Mouse (Mus musculus): ENCODE results near the gene Olfr658. TPM values are rescaled to one million over a fixed set of nuclear protein-coding genes. Genes with fewer than 3 reads are reported as not detected.

Gene Olfr658
- polyA plus RNA-seq, 2 experiments = 0.01 TPM; not detected in 1

GRCm38 (mm10) chr7:104604727-104605126 lies 42.4 kb downstream of the Olfr658 start:
- Histone ChIP-seq H3K9ac (ENCODE audit: low read depth, low read length, severe bottlenecking) (no peak overlapping the region), H3K4me3 (replicated peaks; ENCODE audit: low read length) (no peak overlapping the region), H3K27me3 (ENCODE audit: control insufficient read depth, insufficient read depth, low read length) (no peaks in the 10 kb centered on the region), H3K4me1 (ENCODE audit: control insufficient read depth, insufficient read depth, low read length) (no peaks in the 10 kb centered on the region), H3K4me2 (replicated peaks; ENCODE audit: low read depth, low read length, severe bottlenecking) (no peak overlapping the region), H3K36me3 (ENCODE audit: control insufficient read depth, insufficient read depth, low read length) (no peaks in the 10 kb centered on the region), H3K27ac (replicated peaks; ENCODE audit: low read depth, low read length) (no peak overlapping the region), H3K9me3 (ENCODE audit: control insufficient read depth, low read length) (no peaks in the 10 kb centered on the region)
- ATAC-seq (ENCODE audit: low FRiP score, low read depth) (no peak), DNase-seq (ENCODE audit: low spot score) (no peak)
- no peak for TF ChIP-seq POLR2A (IDR thresholded peaks at IDR 0.05; ENCODE audit: borderline replicate concordance, extremely low read depth, insufficient read depth, insufficient read length)

GRCm38 (mm10) chr7:104603173-104603572 lies 43.9 kb downstream of the Olfr658 start:
- DNase-seq (ENCODE audit: low spot score) = no peak
- no peak for ATAC-seq (ENCODE audit: low FRiP score, low read depth)
- no peak overlapping the region for H3K27ac ChIP-seq (replicated peaks; ENCODE audit: low read depth, low read length)
- no peak overlapping the region for H3K9ac ChIP-seq (ENCODE audit: low read depth, low read length, severe bottlenecking)
- no peaks in the 10 kb centered on the region for H3K36me3 ChIP-seq (ENCODE audit: control insufficient read depth, insufficient read depth, low read length)
- no peak overlapping the region for H3K4me2 ChIP-seq (replicated peaks; ENCODE audit: low read depth, low read length, severe bottlenecking)
- TF ChIP-seq POLR2A (IDR thresholded peaks at IDR 0.05; ENCODE audit: borderline replicate concordance, extremely low read depth, insufficient read depth, insufficient read length) = no peak
- WGBS = 2% methylated on average over 3 of the region's 3 CpGs
- H3K4me1 ChIP-seq (ENCODE audit: control insufficient read depth, insufficient read depth, low read length) = no peaks in the 10 kb centered on the region
- no peaks in the 10 kb centered on the region for H3K27me3 ChIP-seq (ENCODE audit: control insufficient read depth, insufficient read depth, low read length)
- H3K4me3 ChIP-seq (replicated peaks; ENCODE audit: low read length) = no peak overlapping the region
- no peaks in the 10 kb centered on the region for H3K9me3 ChIP-seq (ENCODE audit: control insufficient read depth, low read length)

GRCm38 (mm10) chr7:104601679-104602078 lies 45.4 kb downstream of the Olfr658 start, which contains the start of gene Olfr655:
TSS of gene Olfr655 (minus strand) at chr7:104601779.
- Histone ChIP-seq H3K4me2 (replicated peaks; ENCODE audit: low read depth, low read length, severe bottlenecking) (no peak within 1 kb of the TSS), H3K9ac (ENCODE audit: low read depth, low read length, severe bottlenecking) (no peak within 1 kb of the TSS), H3K27ac (replicated peaks; ENCODE audit: low read depth, low read length) (no peak within 1 kb of the TSS), H3K36me3 (ENCODE audit: control insufficient read depth, insufficient read depth, low read length) (no peaks in the 10 kb centered on the region), H3K9me3 (ENCODE audit: control insufficient read depth, low read length) (no peaks in the 10 kb centered on the region), H3K4me3 (replicated peaks; ENCODE audit: low read length) (no peak within 1 kb of the TSS), H3K27me3 (ENCODE audit: control insufficient read depth, insufficient read depth, low read length) (no peaks in the 10 kb centered on the region), H3K4me1 (ENCODE audit: control insufficient read depth, insufficient read depth, low read length) (no peaks in the 10 kb centered on the region)
- no peak for ATAC-seq (ENCODE audit: low FRiP score, low read depth)
- TF ChIP-seq POLR2A (IDR thresholded peaks at IDR 0.05; ENCODE audit: borderline replicate concordance, extremely low read depth, insufficient read depth, insufficient read length) = no peak
- no peak for DNase-seq (ENCODE audit: low spot score)
- WGBS = 73% methylated on average over 2 of the region's 2 CpGs

Other genes with a start within 250 kb of the Olfr658 start
- gene Trim30c, start 246.5 kb downstream of the Olfr658 start, polyA plus RNA-seq (2012; rRNA removed) = 0.24 TPM in 1 of 2 replicates, not detected in the other
- gene Trim30c, start 246.5 kb downstream of the Olfr658 start, polyA plus RNA-seq (2014; fragmentation: Nextera tagmentation; extraction: Ambion mirVana) = 0.14 and 0.30 TPM in 2 replicates
- 1.2 and 1.4 TPM in 2 replicates for gene Trim30a, start 182.1 kb downstream of the Olfr658 start, polyA plus RNA-seq (2012; rRNA removed)
- 1.3 and 1.9 TPM in 2 replicates for gene Trim30a, start 182.1 kb downstream of the Olfr658 start, polyA plus RNA-seq (2014; fragmentation: Nextera tagmentation; extraction: Ambion mirVana)
- 0.36 and 0.40 TPM in 2 replicates for gene Trim30d, start 139.5 kb downstream of the Olfr658 start, polyA plus RNA-seq (2012; rRNA removed)
- gene Trim30d, start 139.5 kb downstream of the Olfr658 start, polyA plus RNA-seq (2014; fragmentation: Nextera tagmentation; extraction: Ambion mirVana) = 0.36 and 0.50 TPM in 2 replicates
- not detected in 2 replicates for gene Olfr651, start 97.2 kb downstream of the Olfr658 start, polyA plus RNA-seq (2012; rRNA removed)
- gene Olfr651, start 97.2 kb downstream of the Olfr658 start, polyA plus RNA-seq (2014; fragmentation: Nextera tagmentation; extraction: Ambion mirVana) = not detected in 2 replicates
- not detected in 2 replicates for gene Olfr652, start 86.4 kb downstream of the Olfr658 start, polyA plus RNA-seq (2012; rRNA removed)
- gene Olfr652, start 86.4 kb downstream of the Olfr658 start, polyA plus RNA-seq (2014; fragmentation: Nextera tagmentation; extraction: Ambion mirVana) = not detected in 2 replicates
- not detected in 2 replicates for gene Olfr653, start 70.0 kb downstream of the Olfr658 start, polyA plus RNA-seq (2012; rRNA removed)
- not detected in 2 replicates for gene Olfr653, start 70.0 kb downstream of the Olfr658 start, polyA plus RNA-seq (2014; fragmentation: Nextera tagmentation; extraction: Ambion mirVana)
- gene Olfr654, start 60.3 kb downstream of the Olfr658 start, polyA plus RNA-seq (2012; rRNA removed) = not detected in 2 replicates
- not detected in 2 replicates for gene Olfr654, start 60.3 kb downstream of the Olfr658 start, polyA plus RNA-seq (2014; fragmentation: Nextera tagmentation; extraction: Ambion mirVana)
- not detected in 2 replicates for gene Olfr655, start 45.5 kb downstream of the Olfr658 start, polyA plus RNA-seq (2012; rRNA removed)
- gene Olfr655, start 45.5 kb downstream of the Olfr658 start, polyA plus RNA-seq (2014; fragmentation: Nextera tagmentation; extraction: Ambion mirVana) = not detected in 2 replicates
- not detected in 2 replicates for gene Olfr656, start 33.4 kb downstream of the Olfr658 start, polyA plus RNA-seq (2012; rRNA removed)
- gene Olfr656, start 33.4 kb downstream of the Olfr658 start, polyA plus RNA-seq (2014; fragmentation: Nextera tagmentation; extraction: Ambion mirVana) = not detected in 2 replicates
- not detected in 2 replicates for gene Olfr657, start 22.5 kb downstream of the Olfr658 start, polyA plus RNA-seq (2012; rRNA removed)
- gene Olfr657, start 22.5 kb downstream of the Olfr658 start, polyA plus RNA-seq (2014; fragmentation: Nextera tagmentation; extraction: Ambion mirVana) = not detected in 2 replicates
- not detected in 2 replicates for gene Olfr659, start 19.4 kb upstream of the Olfr658 start, polyA plus RNA-seq (2012; rRNA removed)
- not detected in 2 replicates for gene Olfr659, start 19.4 kb upstream of the Olfr658 start, polyA plus RNA-seq (2014; fragmentation: Nextera tagmentation; extraction: Ambion mirVana)
- not detected in 2 replicates for gene Olfr661, start 39.2 kb upstream of the Olfr658 start, polyA plus RNA-seq (2012; rRNA removed)
- not detected in 2 replicates for gene Olfr661, start 39.2 kb upstream of the Olfr658 start, polyA plus RNA-seq (2014; fragmentation: Nextera tagmentation; extraction: Ambion mirVana)
- not detected in 2 replicates for gene Usp17le, start 130.2 kb upstream of the Olfr658 start, polyA plus RNA-seq (2012; rRNA removed)
- gene Usp17le, start 130.2 kb upstream of the Olfr658 start, polyA plus RNA-seq (2014; fragmentation: Nextera tagmentation; extraction: Ambion mirVana) = not detected in 2 replicates
- gene Usp17lb, start 195.3 kb upstream of the Olfr658 start, polyA plus RNA-seq (2012; rRNA removed) = not detected in 2 replicates
- gene Usp17lb, start 195.3 kb upstream of the Olfr658 start, polyA plus RNA-seq (2014; fragmentation: Nextera tagmentation; extraction: Ambion mirVana) = not detected in 2 replicates
- not detected in 2 replicates for gene Usp17la, start 209.7 kb upstream of the Olfr658 start, polyA plus RNA-seq (2012; rRNA removed)
- not detected in 2 replicates for gene Usp17la, start 209.7 kb upstream of the Olfr658 start, polyA plus RNA-seq (2014; fragmentation: Nextera tagmentation; extraction: Ambion mirVana)
- not detected in 2 replicates for gene Olfr665, start 230.7 kb upstream of the Olfr658 start, polyA plus RNA-seq (2012; rRNA removed)
- gene Olfr665, start 230.7 kb upstream of the Olfr658 start, polyA plus RNA-seq (2014; fragmentation: Nextera tagmentation; extraction: Ambion mirVana) = not detected in 2 replicates
- gene Olfr666, start 248.6 kb upstream of the Olfr658 start, polyA plus RNA-seq (2012; rRNA removed) = not detected in 2 replicates
- gene Olfr666, start 248.6 kb upstream of the Olfr658 start, polyA plus RNA-seq (2014; fragmentation: Nextera tagmentation; extraction: Ambion mirVana) = not detected in 2 replicates